Mouse (Mus musculus): ENCODE measurements around the gene Cnot9. TPM values are rescaled to one million over a fixed set of nuclear protein-coding genes. Genes with fewer than 3 reads are reported as not detected.
"Not testable (repeated sequence)": the region's sequence is repeated elsewhere in the genome, so short reads cannot be mapped to it uniquely, and the experiment has no call there.

Cnot9 gene
- 43.9 and 48.5 TPM in 2 replicates for polyA plus RNA-seq (2015; fragmentation: Nextera tagmentation; extraction: Ambion mirVana)

- Histone ChIP-seq H3K36me3 (no peaks in the 10 kb centered on the region), H3K4me3 (replicated peaks) (peak within 1 kb of the TSS; percentile 96), H3K27me3 (replicated peaks) (no peaks in the 10 kb centered on the region), H3K9ac (replicated peaks) (peak within 1 kb of the TSS; percentile 90), H3K4me1 (peaks cover 48% of the 10 kb centered on the region), H3K27ac (replicated peaks) (peak within 1 kb of the TSS; percentile 91), H3K4me2 (peak within 1 kb of the TSS; percentile 83), H3K9me3 (replicated peaks) (no peaks in the 10 kb centered on the region)
- under 1% methylated on average over 64 of the region's 64 CpGs for WGBS
- peak; percentile 100 for ATAC-seq (ENCODE audit: low FRiP score)
These were observed at the start of gene Cnot9 for GRCm38 (mm10) chr1:74505721-74506464. Gene Cnot9, plus strand, starts transcription at chr1:74506058.

GRCm38 (mm10) chr1:74460273-74460672 lies 45.6 kb upstream of the Cnot9 start:
- no peaks in the 10 kb centered on the region for H3K27me3 ChIP-seq (replicated peaks)
- no peak overlapping the region for H3K4me2 ChIP-seq
- peaks cover 42% of the 10 kb centered on the region for H3K36me3 ChIP-seq
- no peaks in the 10 kb centered on the region for H3K9me3 ChIP-seq (replicated peaks)
- no peaks in the 10 kb centered on the region for H3K4me1 ChIP-seq
- ATAC-seq (ENCODE audit: low FRiP score), result no peak
- no peak overlapping the region for H3K9ac ChIP-seq (replicated peaks)
- 76% methylated on average over 2 of the region's 2 CpGs for WGBS
- H3K27ac ChIP-seq (replicated peaks), result no peak overlapping the region
- H3K4me3 ChIP-seq (replicated peaks), result no peak overlapping the region

- ATAC-seq (ENCODE audit: low FRiP score), result no peak
- Histone ChIP-seq H3K9ac (replicated peaks) (no peak overlapping the region), H3K36me3 (peaks cover 65% of the 10 kb centered on the region), H3K4me3 (replicated peaks) (no peak overlapping the region), H3K9me3 (replicated peaks) (no peaks in the 10 kb centered on the region), H3K4me1 (no peaks in the 10 kb centered on the region), H3K27me3 (replicated peaks) (no peaks in the 10 kb centered on the region), H3K4me2 (no peak overlapping the region), H3K27ac (replicated peaks) (no peak overlapping the region)
- WGBS, result 92% methylated on average over 5 of the region's 5 CpGs
These were observed 20.1 kb upstream of the Cnot9 start for GRCm38 (mm10) chr1:74485792-74486191.

- Histone ChIP-seq H3K36me3 (0 out of 2 replicates have a peak, but pooled peaks cover 4% of the 10 kb centered on the region), H3K4me1 (peaks cover 17% of the 10 kb centered on the region), H3K4me2 (no peak overlapping the region), H3K9ac (replicated peaks) (no peak overlapping the region), H3K4me3 (replicated peaks) (no peak overlapping the region), H3K9me3 (replicated peaks) (no peaks in the 10 kb centered on the region), H3K27me3 (replicated peaks) (no peaks in the 10 kb centered on the region), H3K27ac (replicated peaks) (no peak overlapping the region)
- ATAC-seq (ENCODE audit: low FRiP score), result no peak
- WGBS, result 74% methylated on average over 1 of the region's 1 CpGs
These were observed 4.8 kb upstream of the Cnot9 start for GRCm38 (mm10) chr1:74501106-74501505.

GRCm38 (mm10) chr1:74505393-74505720 lies 501 bp upstream of the Cnot9 start:
- WGBS, result 2% methylated on average over 22 of the region's 22 CpGs
- ATAC-seq (ENCODE audit: low FRiP score), result peak; percentile 67

GRCm38 (mm10) chr1:74506471-74506881 lies 618 bp downstream of the Cnot9 start:
- H3K27ac ChIP-seq (replicated peaks), result peak overlapping the region; percentile 91
- H3K9me3 ChIP-seq (replicated peaks), result no peaks in the 10 kb centered on the region
- peak overlapping the region; percentile 83 for H3K4me2 ChIP-seq
- peaks cover 45% of the 10 kb centered on the region for H3K4me1 ChIP-seq
- H3K9ac ChIP-seq (replicated peaks), result peak overlapping the region; percentile 90
- WGBS, result under 1% methylated on average over 34 of the region's 34 CpGs
- no peak; the same call in none of the 2 replicates for ATAC-seq (ENCODE audit: low FRiP score)
- H3K27me3 ChIP-seq (replicated peaks), result no peaks in the 10 kb centered on the region
- H3K36me3 ChIP-seq, result no peaks in the 10 kb centered on the region
- H3K4me3 ChIP-seq (replicated peaks), result peak overlapping the region; percentile 96

More at GRCm38 (mm10) chr1:74505393-74505720, 501 bp upstream of the Cnot9 start:
- Histone ChIP-seq H3K4me1 (peaks cover 49% of the 10 kb centered on the region), H3K36me3 (no peaks in the 10 kb centered on the region), H3K27ac (replicated peaks) (peak overlapping the region; percentile 77), H3K4me2 (peak overlapping the region; percentile 83), H3K4me3 (replicated peaks) (peak overlapping the region; percentile 96), H3K9ac (replicated peaks) (peak overlapping the region; percentile 80), H3K27me3 (replicated peaks) (no peaks in the 10 kb centered on the region), H3K9me3 (replicated peaks) (no peaks in the 10 kb centered on the region)

DNA sequence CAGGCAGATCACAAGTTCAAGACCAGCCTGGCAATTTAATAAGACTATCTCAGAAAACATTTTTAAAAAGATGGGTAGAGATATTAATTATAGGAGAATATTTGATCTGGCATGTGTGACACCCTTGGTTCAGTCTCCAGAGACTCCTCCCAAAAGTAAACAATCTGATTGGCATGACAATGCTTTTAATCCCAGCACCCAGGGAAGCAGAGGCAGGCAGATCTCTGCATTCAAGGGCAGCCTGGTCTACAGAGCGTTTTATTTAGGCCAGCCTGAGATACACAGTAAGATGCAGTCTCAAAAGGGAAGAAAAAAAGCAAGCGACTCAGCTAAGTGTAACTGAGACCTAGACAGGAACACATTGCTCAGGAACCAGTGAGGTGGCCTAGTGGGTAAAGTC lies 1.9 kb downstream of the Cnot9 start:
- H3K27me3 ChIP-seq (replicated peaks), result no peaks in the 10 kb centered on the region
- peak overlapping the region; percentile 90; the same call in 1 of the 2 replicates for H3K9ac ChIP-seq (replicated peaks)
- ATAC-seq (ENCODE audit: low FRiP score), result no peak
- H3K4me3 ChIP-seq (replicated peaks), result 0 out of 2 replicates have a peak overlapping the region, but pooled peaks have one; percentile 96
- H3K27ac ChIP-seq (replicated peaks), result no peak overlapping the region
- peak overlapping the region; percentile 83 for H3K4me2 ChIP-seq
- no peaks in the 10 kb centered on the region for H3K9me3 ChIP-seq (replicated peaks)
- H3K4me1 ChIP-seq, result peaks cover 45% of the 10 kb centered on the region
- 95% methylated on average over 2 of the region's 2 CpGs for WGBS
- H3K36me3 ChIP-seq, result no peaks in the 10 kb centered on the region

- ATAC-seq (ENCODE audit: low FRiP score), result no peak
- WGBS, result 98% methylated on average over 5 of the region's 5 CpGs
- Histone ChIP-seq H3K9ac (replicated peaks) (no peak overlapping the region), H3K9me3 (replicated peaks) (no peaks in the 10 kb centered on the region), H3K4me3 (replicated peaks) (no peak overlapping the region), H3K27ac (replicated peaks) (no peak overlapping the region), H3K4me1 (peaks cover 32% of the 10 kb centered on the region), H3K27me3 (replicated peaks) (no peaks in the 10 kb centered on the region), H3K36me3 (0 out of 2 replicates have a peak, but pooled peaks cover 3% of the 10 kb centered on the region), H3K4me2 (no peak overlapping the region)
These were observed 5.4 kb downstream of the Cnot9 start for GRCm38 (mm10) chr1:74511306-74511705.

- not testable (repeated sequence) for H3K27ac ChIP-seq (replicated peaks); H3K36me3 ChIP-seq; H3K9ac ChIP-seq (replicated peaks); H3K4me2 ChIP-seq; ATAC-seq (ENCODE audit: low FRiP score); H3K4me3 ChIP-seq (replicated peaks); H3K27me3 ChIP-seq (replicated peaks); H3K9me3 ChIP-seq (replicated peaks)
- peaks cover 17% of the 10 kb centered on the region for H3K4me1 ChIP-seq
- WGBS, result 97% methylated on average over 1 of the region's 1 CpGs
These were observed 7.1 kb downstream of the Cnot9 start for GRCm38 (mm10) chr1:74512999-74513398.

GRCm38 (mm10) chr1:74519875-74520274 lies 14.0 kb downstream of the Cnot9 start:
- no peak for ATAC-seq (ENCODE audit: low FRiP score)
- Histone ChIP-seq H3K4me1 (no peaks in the 10 kb centered on the region), H3K36me3 (peaks cover 49% of the 10 kb centered on the region)

GRCm38 (mm10) chr1:74524746-74525145 lies 18.9 kb downstream of the Cnot9 start:
- ATAC-seq (ENCODE audit: low FRiP score), result no peak
- Histone ChIP-seq H3K4me1 (no peaks in the 10 kb centered on the region), H3K27ac (replicated peaks) (no peak overlapping the region), H3K36me3 (peaks cover 83% of the 10 kb centered on the region), H3K4me3 (replicated peaks) (no peak overlapping the region), H3K9ac (replicated peaks) (no peak overlapping the region), H3K4me2 (no peak overlapping the region), H3K9me3 (replicated peaks) (no peaks in the 10 kb centered on the region), H3K27me3 (replicated peaks) (no peaks in the 10 kb centered on the region)
- WGBS, result 96% methylated on average over 4 of the region's 4 CpGs

More at GRCm38 (mm10) chr1:74519875-74520274, 14.0 kb downstream of the Cnot9 start:
- Histone ChIP-seq H3K9me3 (replicated peaks) (no peaks in the 10 kb centered on the region), H3K4me3 (replicated peaks) (no peak overlapping the region), H3K9ac (replicated peaks) (no peak overlapping the region), H3K27ac (replicated peaks) (no peak overlapping the region), H3K4me2 (no peak overlapping the region), H3K27me3 (replicated peaks) (no peaks in the 10 kb centered on the region)

DNA sequence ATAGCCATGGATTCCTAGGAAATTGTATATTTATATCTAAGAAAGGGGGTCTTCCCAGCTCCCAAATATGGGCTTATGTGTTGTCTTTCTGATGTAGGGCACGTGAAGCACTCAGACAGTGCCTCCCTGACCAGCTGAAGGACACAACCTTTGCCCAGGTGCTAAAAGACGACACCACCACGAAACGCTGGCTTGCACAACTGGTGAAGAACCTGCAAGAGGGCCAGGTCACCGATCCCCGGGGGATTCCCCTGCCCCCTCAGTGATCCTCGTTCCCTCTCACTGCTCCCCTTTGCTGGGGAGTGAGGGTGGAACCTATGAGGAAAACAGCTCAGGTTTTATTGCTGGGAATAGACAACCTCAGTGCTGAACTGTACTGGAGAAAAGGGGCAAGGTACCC lies 22.7 kb downstream of the Cnot9 start:
- no peak overlapping the region for H3K4me2 ChIP-seq
- ATAC-seq (ENCODE audit: low FRiP score), result no peak
- no peak overlapping the region for H3K27ac ChIP-seq (replicated peaks)
- H3K4me1 ChIP-seq, result no peaks in the 10 kb centered on the region
- WGBS, result 96% methylated on average over 7 of the region's 7 CpGs
- no peak overlapping the region for H3K4me3 ChIP-seq (replicated peaks)
- peaks cover 83% of the 10 kb centered on the region for H3K36me3 ChIP-seq
- H3K9me3 ChIP-seq (replicated peaks), result no peaks in the 10 kb centered on the region
- H3K9ac ChIP-seq (replicated peaks), result no peak overlapping the region
- H3K27me3 ChIP-seq (replicated peaks), result no peaks in the 10 kb centered on the region
